Mouse (Mus musculus) forebrain, embryonic 11.5 days (tissue): Measurements from ENCODE around the gene AI464131. TPM values are rescaled to one million over a fixed set of nuclear protein-coding genes. Genes with fewer than 3 reads are reported as not detected.
A peak's percentile ranks its signal among the peaks of the same experiment; 100 is the strongest.

Experiments
- ATAC-seq: fragments of 200-750 bp; cut with Nextera tagmentation; replicated peaks from 2 replicates; pipeline ENCODE4 v1.8.0; 2017; ENCODE audit warnings: moderate TSS enrichment; ENCODE audit not compliant: low FRiP score
- DNase-seq: peaks from one replicate; pipeline ENCODE4 v3.0.0-alpha.2; 2017; ENCODE audit warnings: low spot score
- H3K27ac ChIP-seq: fragments of 300-500 bp; sonication (generic); 2 replicates; pipeline ENCODE4 v1.5.1; 2014; ENCODE audit warnings: low read depth, low read length
- H3K27me3 ChIP-seq: fragments of 300-500 bp; sonication (generic); 2 replicates; pipeline ENCODE4 v1.6.1; 2014; ENCODE audit warnings: mild to moderate bottlenecking, low read length, mixed read lengths; ENCODE audit not compliant: control insufficient read depth, insufficient read depth
- H3K36me3 ChIP-seq: fragments of 300-500 bp; sonication (generic); 2 replicates; pipeline ENCODE4 v1.6.1; 2014; ENCODE audit warnings: mild to moderate bottlenecking, low read length, moderate library complexity, mixed read lengths; ENCODE audit not compliant: control insufficient read depth, insufficient read depth
- H3K4me1 ChIP-seq: fragments of 300-500 bp; sonication (generic); replicated peaks from 2 replicates; pipeline ENCODE4 v1.6.1; 2014; ENCODE audit warnings: low read length, mixed read lengths; ENCODE audit not compliant: control insufficient read depth, insufficient read depth
- H3K4me2 ChIP-seq: fragments of 300-500 bp; sonication (generic); 2 replicates; pipeline ENCODE4 v1.6.1; 2014; ENCODE audit warnings: low read depth, mild to moderate bottlenecking, low read length, moderate library complexity, mixed read lengths; ENCODE audit not compliant: severe bottlenecking
- H3K4me3 ChIP-seq: fragments of 300-500 bp; sonication (generic); 2 replicates; pipeline ENCODE4 v1.5.1; 2014; ENCODE audit warnings: low read depth, low read length
- H3K9ac ChIP-seq: fragments of 300-500 bp; sonication (generic); 2 replicates; pipeline ENCODE4 v1.6.1; 2014; ENCODE audit warnings: low read length
- H3K9me3 ChIP-seq: fragments of 300-500 bp; sonication (generic); 2 replicates; pipeline ENCODE4 v1.6.1; 2016; ENCODE audit warnings: low read length, mixed read lengths; ENCODE audit not compliant: control insufficient read depth
- WGBS: fragments of 180-500 bp; shearing (Covaris S2); extraction: QIAGEN DNeasy Blood & Tissue Kit; methylation state at CpG from one replicate; pipeline ENCODE4 v1.1.7; 2014; 5-methylcytosine and 5-hydroxymethylcytosine counted together
- polyA plus RNA-seq: library from polyadenylated mRNA; unstranded; fragments of >200 nt; fragmentation: Nextera tagmentation; extraction: Ambion mirVana; gene quantifications from 2 replicates; pipeline ENCODE4 v1.2.1, GENCODE M21; 2014

AI464131 gene
- polyA plus RNA-seq, 1 experiment from 2014 or later, result 9.2 TPM

- peak overlapping the region; percentile 33 for H3K9ac ChIP-seq
- ATAC-seq, result peak; percentile 16; the same call in 1 of the 2 replicates
Observed at GRCm38 (mm10) chr4:41526553-41526952, 23.7 kb upstream of the AI464131 start.

GRCm38 (mm10) chr4:41524829-41525228 lies 22.0 kb upstream of the AI464131 start:
- Histone ChIP-seq H3K4me3 (no peak overlapping the region), H3K4me1 (peaks cover 15% of the 10 kb centered on the region), H3K27me3 (no peaks in the 10 kb centered on the region), H3K36me3 (no peaks in the 10 kb centered on the region), H3K9me3 (no peaks in the 10 kb centered on the region), H3K4me2 (no peak overlapping the region), H3K9ac (no peak overlapping the region), H3K27ac (no peak overlapping the region)
- DNase-seq (no peak), ATAC-seq (no peak)
- 70% methylated on average over 9 of the region's 9 CpGs for WGBS

More at GRCm38 (mm10) chr4:41526553-41526952, 23.7 kb upstream of the AI464131 start:
- H3K4me3 ChIP-seq, result no peak overlapping the region
- H3K36me3 ChIP-seq, result no peaks in the 10 kb centered on the region
- DNase-seq, result no peak
- H3K27me3 ChIP-seq, result no peaks in the 10 kb centered on the region
- no peak overlapping the region for H3K4me2 ChIP-seq
- 42% methylated on average over 7 of the region's 7 CpGs for WGBS
- H3K4me1 ChIP-seq, result peaks cover 15% of the 10 kb centered on the region
- H3K27ac ChIP-seq, result no peak overlapping the region
- no peaks in the 10 kb centered on the region for H3K9me3 ChIP-seq

- H3K27me3 ChIP-seq, result no peaks in the 10 kb centered on the region
- peaks cover 15% of the 10 kb centered on the region for H3K4me1 ChIP-seq
- no peak overlapping the region for H3K27ac ChIP-seq
- no peaks in the 10 kb centered on the region for H3K9me3 ChIP-seq
- ATAC-seq (no peak), DNase-seq (no peak)
- 82% methylated on average over 7 of the region's 7 CpGs for WGBS
- H3K4me2 ChIP-seq, result no peak overlapping the region
- no peak overlapping the region for H3K4me3 ChIP-seq
- no peak overlapping the region for H3K9ac ChIP-seq
- no peaks in the 10 kb centered on the region for H3K36me3 ChIP-seq
Observed at GRCm38 (mm10) chr4:41523839-41524238, 21.0 kb upstream of the AI464131 start.

- Histone ChIP-seq H3K9ac (no peak overlapping the region), H3K4me2 (no peak overlapping the region), H3K9me3 (no peaks in the 10 kb centered on the region), H3K4me1 (peaks cover 8% of the 10 kb centered on the region), H3K27me3 (no peaks in the 10 kb centered on the region), H3K4me3 (no peak overlapping the region), H3K27ac (no peak overlapping the region), H3K36me3 (no peaks in the 10 kb centered on the region)
- no peak for ATAC-seq
- 53% methylated on average over 5 of the region's 5 CpGs for WGBS
- no peak for DNase-seq
Observed at GRCm38 (mm10) chr4:41522788-41523187, 19.9 kb upstream of the AI464131 start.

DNA sequence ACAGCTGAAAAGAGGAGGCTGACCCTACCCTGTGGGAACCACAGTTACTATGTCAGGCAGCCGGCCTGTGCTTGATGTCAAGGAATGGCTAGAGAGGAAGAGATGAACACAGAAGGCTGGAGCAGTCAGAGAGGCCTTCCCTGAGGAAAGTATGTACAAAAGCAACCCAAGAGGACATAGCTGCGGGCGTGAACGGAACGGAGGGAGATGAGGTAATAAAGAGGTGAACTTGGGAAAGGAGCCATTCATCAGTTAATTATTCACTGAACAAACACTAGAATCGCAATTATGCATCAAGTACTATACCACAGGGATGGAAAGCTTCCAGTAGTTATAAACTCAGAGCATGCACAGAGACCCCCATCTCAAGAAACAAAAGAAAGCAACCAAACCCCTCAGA lies 19.3 kb upstream of the AI464131 start:
- H3K4me1 ChIP-seq, result peaks cover 7% of the 10 kb centered on the region
- WGBS, result 81% methylated on average over 6 of the region's 6 CpGs
- no peak overlapping the region for H3K9ac ChIP-seq
- no peaks in the 10 kb centered on the region for H3K36me3 ChIP-seq
- H3K9me3 ChIP-seq, result no peaks in the 10 kb centered on the region
- no peak overlapping the region for H3K4me3 ChIP-seq
- ATAC-seq, result no peak
- no peak for DNase-seq
- no peak overlapping the region for H3K4me2 ChIP-seq
- H3K27me3 ChIP-seq, result no peaks in the 10 kb centered on the region
- H3K27ac ChIP-seq, result no peak overlapping the region

DNA sequence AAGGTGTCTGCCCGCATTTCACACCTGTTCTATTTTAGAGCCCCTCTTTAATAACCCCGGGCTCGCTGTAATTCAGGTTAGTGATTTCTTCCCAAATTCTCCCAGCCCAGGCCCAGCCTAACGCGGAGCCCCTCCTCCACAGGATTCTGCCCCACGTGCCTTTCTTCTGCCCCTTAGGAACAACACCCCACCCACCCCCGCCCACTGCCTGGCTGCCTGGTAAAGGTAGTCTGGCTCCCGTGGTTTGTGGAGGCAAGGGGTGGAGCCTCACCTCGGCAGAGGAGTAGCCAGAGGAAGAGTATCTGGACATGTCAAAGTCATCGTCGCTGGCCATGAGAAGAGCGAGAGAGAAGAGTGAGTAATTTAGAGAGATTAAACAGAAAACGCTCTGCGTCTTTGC lies 17.8 kb upstream of the AI464131 start:
- no peak overlapping the region for H3K27ac ChIP-seq
- H3K4me1 ChIP-seq, result no peaks in the 10 kb centered on the region
- H3K4me3 ChIP-seq, result no peak overlapping the region
- 46% methylated on average over 14 of the region's 14 CpGs for WGBS
- DNase-seq (no peak), ATAC-seq (no peak)
- no peaks in the 10 kb centered on the region for H3K9me3 ChIP-seq
- no peak overlapping the region for H3K9ac ChIP-seq
- H3K36me3 ChIP-seq, result no peaks in the 10 kb centered on the region
- H3K4me2 ChIP-seq, result no peak overlapping the region
- no peaks in the 10 kb centered on the region for H3K27me3 ChIP-seq

DNA sequence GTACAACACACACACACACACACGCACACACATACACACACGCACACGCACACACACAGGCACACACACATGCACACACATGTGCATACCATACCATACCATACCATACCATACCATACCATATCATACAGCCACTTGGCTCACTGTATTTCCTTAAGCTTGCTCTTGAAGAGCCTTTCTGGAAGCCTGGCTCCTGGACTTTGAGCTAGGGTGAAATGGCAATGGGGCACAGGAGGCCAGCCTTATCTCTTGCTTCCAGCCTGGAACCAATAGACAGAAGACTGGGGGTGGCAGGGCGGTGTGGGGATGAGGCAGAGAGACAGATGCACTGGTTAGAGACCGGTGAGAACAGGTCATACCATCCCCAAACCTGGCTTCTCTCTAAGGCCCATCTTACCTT lies 16.3 kb upstream of the AI464131 start:
- ATAC-seq (no peak), DNase-seq (no peak)
- H3K9me3 ChIP-seq, result no peaks in the 10 kb centered on the region
- WGBS, result 89% methylated on average over 5 of the region's 5 CpGs
- H3K4me2 ChIP-seq, result no peak overlapping the region
- H3K27me3 ChIP-seq, result no peaks in the 10 kb centered on the region
- no peaks in the 10 kb centered on the region for H3K4me1 ChIP-seq
- H3K27ac ChIP-seq, result no peak overlapping the region
- no peaks in the 10 kb centered on the region for H3K36me3 ChIP-seq
- H3K4me3 ChIP-seq, result no peak overlapping the region
- H3K9ac ChIP-seq, result no peak overlapping the region

- Histone ChIP-seq H3K4me2 (no peak overlapping the region), H3K9me3 (no peaks in the 10 kb centered on the region), H3K27me3 (no peaks in the 10 kb centered on the region), H3K27ac (no peak overlapping the region), H3K4me3 (no peak overlapping the region), H3K36me3 (no peaks in the 10 kb centered on the region), H3K4me1 (no peaks in the 10 kb centered on the region), H3K9ac (no peak overlapping the region)
- DNase-seq (no peak), ATAC-seq (no peak)
- WGBS, result 75% methylated on average over 7 of the region's 7 CpGs
Observed at GRCm38 (mm10) chr4:41518349-41518748, 15.5 kb upstream of the AI464131 start.

DNA sequence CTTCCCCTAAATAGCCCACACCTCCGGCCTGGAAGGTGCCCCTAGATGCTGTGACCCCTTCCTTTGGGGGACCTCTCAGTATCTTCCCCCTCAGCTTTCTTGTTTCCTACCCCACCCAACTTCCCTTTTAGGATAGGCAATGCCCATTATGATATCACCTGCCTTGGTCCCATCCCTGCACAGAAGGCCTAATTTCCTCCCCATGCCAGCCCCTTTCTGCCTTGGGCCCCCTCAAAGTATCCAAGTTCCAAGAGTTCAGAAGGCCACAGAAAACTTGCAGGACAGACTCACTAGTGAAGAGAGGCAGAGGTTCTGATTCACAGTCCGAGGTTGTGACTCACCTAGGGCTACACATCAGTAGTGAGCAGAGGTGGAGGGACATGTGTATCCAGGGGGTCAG lies 14.4 kb upstream of the AI464131 start, which contains the start of gene 1110017D15Rik:
1110017D15Rik (minus strand) TSS at position 101 of the 400 bp plus-strand sequence.
- no peak within 1 kb of the TSS for H3K27ac ChIP-seq
- H3K36me3 ChIP-seq, result no peaks in the 10 kb centered on the region
- no peak for ATAC-seq
- H3K9me3 ChIP-seq, result no peaks in the 10 kb centered on the region
- WGBS, result 89% methylated on average over 2 of the region's 2 CpGs
- no peaks in the 10 kb centered on the region for H3K4me1 ChIP-seq
- H3K9ac ChIP-seq, result no peak within 1 kb of the TSS
- H3K4me2 ChIP-seq, result no peak within 1 kb of the TSS
- DNase-seq, result no peak
- H3K27me3 ChIP-seq, result no peaks in the 10 kb centered on the region
- H3K4me3 ChIP-seq, result no peak within 1 kb of the TSS
